Mouse (Mus musculus): ENCODE results near the gene Gm28171.
"Not testable (repeated sequence)": the region's sequence is repeated elsewhere in the genome, so short reads cannot be mapped to it uniquely, and the experiment has no call there.

Gm28171 gene

DNA sequence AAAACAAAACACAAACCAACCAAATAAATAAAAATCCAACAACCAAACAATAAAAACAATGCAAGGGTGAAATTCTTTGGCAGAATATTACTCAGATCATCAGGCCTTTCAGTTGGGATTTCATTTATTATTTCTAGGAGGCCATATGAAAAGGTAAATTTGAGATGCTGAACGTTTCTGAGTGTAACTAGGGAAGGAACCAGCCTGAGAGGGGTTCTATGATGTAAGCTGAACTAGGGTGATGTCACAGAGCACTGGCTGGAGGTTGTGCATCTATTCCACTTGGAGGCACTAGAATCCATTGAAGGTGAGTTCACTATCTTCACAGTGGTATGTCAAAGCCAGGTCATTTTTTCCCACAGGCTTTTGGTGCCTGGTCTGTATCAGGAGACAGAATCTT is at the start of gene Gm28171:
Gm28171 (plus strand) TSS at position 301 of the 400 bp plus-strand sequence.
- DNase-seq (ENCODE audit: low spot score in 2 of 2) = not testable (repeated sequence)

All from spleen, postnatal 4 days (tissue).